Mouse (Mus musculus): ENCODE measurements around the gene Exoc6b.

DNA sequence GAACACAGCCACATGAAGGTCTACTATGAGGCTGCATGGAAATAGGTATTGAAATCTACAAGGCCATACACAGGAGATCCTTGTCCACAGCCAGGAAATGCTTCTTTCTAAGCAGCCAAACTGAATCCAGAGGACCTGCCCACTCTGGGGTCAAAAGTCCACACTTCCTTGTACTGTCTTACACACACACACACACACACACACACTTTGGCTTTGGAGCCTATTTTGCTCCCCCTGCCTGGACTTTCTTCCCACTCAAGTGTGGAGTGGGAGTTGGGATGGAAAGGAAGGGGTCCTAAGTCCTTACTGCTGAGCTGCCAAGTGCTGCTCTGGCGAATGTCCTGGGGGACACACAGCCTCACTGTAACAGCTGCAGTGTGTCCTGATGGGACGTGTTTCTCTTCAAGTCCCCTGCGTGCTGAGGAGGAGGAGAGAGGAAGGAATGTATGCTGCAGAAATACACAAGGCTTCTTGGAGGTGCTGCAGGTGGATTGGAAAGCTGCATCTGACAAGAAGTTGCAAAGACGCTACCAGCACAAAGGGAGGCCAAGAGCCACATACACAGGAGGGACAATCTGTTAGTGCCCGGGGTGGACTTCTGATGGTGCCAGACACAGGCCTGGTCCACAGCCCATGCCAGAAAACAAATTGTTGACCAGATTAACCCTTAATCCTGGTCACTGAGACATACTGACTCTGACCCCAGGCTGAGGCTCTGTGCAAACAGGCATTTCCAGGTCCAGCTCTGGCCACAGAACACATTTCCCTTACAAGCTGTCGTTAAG lies 478.2 kb downstream of the Exoc6b start:
- no peak for TF ChIP-seq POLR2AphosphoS2 (IDR thresholded peaks at IDR 0.05; ENCODE audit: insufficient read length, low read depth)
- TF ChIP-seq POLR2A (IDR thresholded peaks at IDR 0.05; ENCODE audit: insufficient read length, low read depth): no peak
- TF ChIP-seq E2F4 (IDR thresholded peaks at IDR 0.05; ENCODE audit: insufficient read depth): no peak
- no peak for TF ChIP-seq MAX (IDR thresholded peaks at IDR 0.05; ENCODE audit: low read depth)
- no peak for TF ChIP-seq USF1 (IDR thresholded peaks at IDR 0.05; ENCODE audit: low read depth)
- TF ChIP-seq MYOG (IDR thresholded peaks at IDR 0.05; ENCODE audit: control insufficient read depth in 1 of 3, insufficient read depth in 1 of 3, insufficient read length in 2 of 3, low read depth in 2 of 3): no peak
- TF ChIP-seq REST (IDR thresholded peaks at IDR 0.05; ENCODE audit: insufficient read depth, insufficient read length): no peak
- TF ChIP-seq CEBPB (IDR thresholded peaks at IDR 0.05; ENCODE audit: insufficient read depth, poor library complexity, severe bottlenecking): no peak

All from myocyte (in vitro differentiated cells).